Mouse (Mus musculus) cortical plate, adult 2 months (tissue): ENCODE measurements around the gene Nudcd3.
"Not testable (repeated sequence)": the region's sequence is repeated elsewhere in the genome, so short reads cannot be mapped to it uniquely, and the experiment has no call there.

ENCODE experiments used
- CTCF ChIP-seq: fragments of 200-500 bp; IDR thresholded peaks from 2 replicates; pipeline ENCODE4 v1.5.1; 2011; ENCODE audit warnings: mild to moderate bottlenecking, control low read depth, low read length; ENCODE audit not compliant: insufficient read depth; ENCODE audit errors: extremely low read depth
- POLR2A ChIP-seq: fragments of 200-500 bp; IDR thresholded peaks from 2 replicates; pipeline ENCODE4 v1.6.1; 2011; ENCODE audit warnings: mild to moderate bottlenecking, low read length, control low read depth; ENCODE audit not compliant: insufficient read depth; ENCODE audit errors: extremely low read depth

GRCm38 (mm10) chr11:6096637-6097036 lies 103.6 kb downstream of the Nudcd3 start:
- TF ChIP-seq CTCF, POLR2A: not testable (repeated sequence)
